Comparison of ENCODE assay signal across 15 mouse cellular contexts in genomic region chr5:37968596-37968995, GRCm38 (mm10).
DNase-seq lines count a peak whose midpoint lies in the region; ATAC-seq lines count a peak whose summit lies in the region.
"Had no signal": no experiment of that assay in that cellular context is flagged by ENCODE, and none has a peak within 500 bp of the region (broad histone marks: within the 10 kb centered on the region; RNA-seq: fewer than 3 reads in every experiment).

No protein-coding gene starts in this region.

- intact Hi-C loops in heart, postnatal 36 days (cut with DNase I) = no loop called here
- intact Hi-C loops in left cerebral cortex, postnatal 36 days (cut with DNase I) = loop anchor here (10.0 kb wide), 1 partner anchor 116 kb away; no protein-coding TSS in a partner anchor

- H3K4me1 ChIP-seq in heart, embryonic 13.5 days = peaks cover 25% of the 10 kb centered on the region
- peaks cover 25% of the 10 kb centered on the region for H3K4me1 ChIP-seq in neural tube, embryonic 15.5 days
- peaks cover 24% of the 10 kb centered on the region for H3K4me1 ChIP-seq in limb, embryonic 11.5 days (ENCODE audit: control insufficient read depth, insufficient read depth, low read length)

- DNase-seq in heart, postnatal 36 days = no peak
- peak; percentile 31 for DNase-seq in neural tube, embryonic 10.5 days (ENCODE audit: extremely low spot score, low spot score)
- peak; percentile 69 for DNase-seq in limb, embryonic 11.5 days (ENCODE audit: low spot score)
- peak; percentile 42 for DNase-seq in yolk sac, embryonic 10.5 days (ENCODE audit: low spot score)
- DNase-seq in left cerebral cortex, postnatal 36 days (ENCODE audit: low spot score in 2 of 2) = no peak
- no peak for DNase-seq in layer of hippocampus, adult 8-10 months (ENCODE audit: low spot score in 2 of 2)
- DNase-seq: cerebellum, adult 8-10 months; gastrocnemius, postnatal 10 days; kidney, postnatal 14 days; liver, postnatal 0 days had no signal

- peak overlapping the region; percentile 62 for H3K4me2 ChIP-seq in heart, embryonic 13.5 days
- no peak overlapping the region for H3K4me2 ChIP-seq in neural tube, embryonic 15.5 days
- H3K4me2 ChIP-seq in limb, embryonic 11.5 days (ENCODE audit: low read depth, severe bottlenecking) = peak overlapping the region; percentile 24

- no peaks in the 10 kb centered on the region for H3K36me3 ChIP-seq in heart, embryonic 13.5 days
- no peaks in the 10 kb centered on the region for H3K36me3 ChIP-seq in neural tube, embryonic 15.5 days
- H3K36me3 ChIP-seq in limb, embryonic 11.5 days (ENCODE audit: control insufficient read depth, insufficient read depth, low read length) = no peaks in the 10 kb centered on the region

- H3K27ac ChIP-seq in heart, embryonic 13.5 days (replicated peaks) = no peak overlapping the region
- H3K27ac ChIP-seq in neural tube, embryonic 15.5 days (replicated peaks) = no peak overlapping the region
- H3K27ac ChIP-seq in limb, embryonic 11.5 days (replicated peaks; ENCODE audit: low read depth, low read length) = peak overlapping the region; percentile 56
- H3K27ac ChIP-seq: macrophage had no signal

- H3K9me3 ChIP-seq in heart, embryonic 13.5 days = no peaks in the 10 kb centered on the region
- H3K9me3 ChIP-seq in neural tube, embryonic 15.5 days (replicated peaks) = no peaks in the 10 kb centered on the region
- H3K9me3 ChIP-seq in limb, embryonic 11.5 days (ENCODE audit: control insufficient read depth, low read length) = no peaks in the 10 kb centered on the region

- H3K9ac ChIP-seq in heart, embryonic 13.5 days = no peak overlapping the region
- no peak overlapping the region for H3K9ac ChIP-seq in neural tube, embryonic 15.5 days (replicated peaks)
- H3K9ac ChIP-seq in limb, embryonic 11.5 days (ENCODE audit: low read length) = peak overlapping the region; percentile 22; the same call in 1 of the 2 replicates
- H3K9ac ChIP-seq: liver, postnatal 0 days had no signal

- no peak overlapping the region for H3K4me3 ChIP-seq in heart, embryonic 13.5 days
- no peak overlapping the region for H3K4me3 ChIP-seq in neural tube, embryonic 15.5 days (replicated peaks)
- H3K4me3 ChIP-seq in limb, embryonic 11.5 days (ENCODE audit: low read depth, low read length) = no peak overlapping the region
- H3K4me3 ChIP-seq: erythroblast, embryonic 14.5 days had no signal

- WGBS in heart, embryonic 13.5 days = 7% methylated on average over 10 of the region's 10 CpGs
- 11% methylated on average over 10 of the region's 10 CpGs for WGBS in neural tube, embryonic 15.5 days
- WGBS in limb, embryonic 11.5 days = 1% methylated on average over 10 of the region's 10 CpGs

- peaks cover 61% of the 10 kb centered on the region for H3K27me3 ChIP-seq in heart, embryonic 13.5 days (replicated peaks)
- peaks cover 54% of the 10 kb centered on the region for H3K27me3 ChIP-seq in neural tube, embryonic 15.5 days (replicated peaks)
- peaks cover 6% of the 10 kb centered on the region; the same call in 1 of the 2 replicates for H3K27me3 ChIP-seq in limb, embryonic 11.5 days (ENCODE audit: control insufficient read depth, insufficient read depth, low read length)

- ATAC-seq in heart, embryonic 13.5 days (ENCODE audit: extremely low read depth, insufficient number of reproducible peaks, low FRiP score, low TSS enrichment) = no peak
- ATAC-seq in neural tube, embryonic 15.5 days (ENCODE audit: low FRiP score) = no peak
- no peak for ATAC-seq in limb, embryonic 11.5 days (ENCODE audit: insufficient number of reproducible peaks, low FRiP score, low TSS enrichment, low read depth)
- ATAC-seq: activated CD4-positive, CD25-positive, alpha-beta regulatory T cell, adult 4 months; liver, postnatal 0 days had no signal

Comparison
In these comparisons a context has a peak if more than half of its experiments do, and no peak if none do; other contexts are left out.
1. DNase-seq: peak in neural tube, embryonic 10.5 days (single experiment), limb, embryonic 11.5 days (single experiment) and yolk sac, embryonic 10.5 days (single experiment); none in heart, postnatal 36 days (0 of 2), left cerebral cortex, postnatal 36 days (0 of 2) and layer of hippocampus, adult 8-10 months (0 of 2).